Mouse (Mus musculus) cortical plate, adult 2 months (tissue): ENCODE results near the gene Dlx4. TPM values are rescaled to one million over a fixed set of nuclear protein-coding genes. Genes with fewer than 3 reads are reported as not detected.

Source experiments
- H3K27ac ChIP-seq: fragments of 200-500 bp; 2 replicates; pipeline ENCODE4 v1.5.1; 2012; ENCODE audit warnings: low read length, control low read depth, inconsistent platforms; ENCODE audit not compliant: insufficient read depth
- H3K4me1 ChIP-seq: fragments of 200-500 bp; 2 replicates; pipeline ENCODE4 v1.6.1; 2011; ENCODE audit warnings: low read length; ENCODE audit not compliant: control insufficient read depth, insufficient read depth
- H3K4me3 ChIP-seq: fragments of 200-500 bp; 2 replicates; pipeline ENCODE4 v1.5.1; 2011; ENCODE audit warnings: mild to moderate bottlenecking, low read length, control low read depth; ENCODE audit not compliant: insufficient read depth
- CTCF ChIP-seq: fragments of 200-500 bp; IDR thresholded peaks from 2 replicates; pipeline ENCODE4 v1.5.1; 2011; ENCODE audit warnings: mild to moderate bottlenecking, control low read depth, low read length; ENCODE audit not compliant: insufficient read depth; ENCODE audit errors: extremely low read depth
- POLR2A ChIP-seq: fragments of 200-500 bp; IDR thresholded peaks from 2 replicates; pipeline ENCODE4 v1.6.1; 2011; ENCODE audit warnings: mild to moderate bottlenecking, low read length, control low read depth; ENCODE audit not compliant: insufficient read depth; ENCODE audit errors: extremely low read depth
- polyA plus RNA-seq: library from polyadenylated mRNA; depleted of rRNA; stranded (reverse); fragments of >200 nt; gene quantifications from 2 replicates; pipeline ENCODE4 v1.2.3, GENCODE M21; 2012; rRNA removed

Gene Dlx4
- polyA plus RNA-seq, 1 experiment, result 0.29 TPM

GRCm38 (mm10) chr11:95104266-95104665 is 41.8 kb downstream of the Dlx4 start:
- no peaks in the 10 kb centered on the region for H3K4me1 ChIP-seq
- TF ChIP-seq CTCF, result no peak
- TF ChIP-seq POLR2A, result no peak
- no peak overlapping the region for H3K4me3 ChIP-seq
- H3K27ac ChIP-seq, result no peak overlapping the region

DNA sequence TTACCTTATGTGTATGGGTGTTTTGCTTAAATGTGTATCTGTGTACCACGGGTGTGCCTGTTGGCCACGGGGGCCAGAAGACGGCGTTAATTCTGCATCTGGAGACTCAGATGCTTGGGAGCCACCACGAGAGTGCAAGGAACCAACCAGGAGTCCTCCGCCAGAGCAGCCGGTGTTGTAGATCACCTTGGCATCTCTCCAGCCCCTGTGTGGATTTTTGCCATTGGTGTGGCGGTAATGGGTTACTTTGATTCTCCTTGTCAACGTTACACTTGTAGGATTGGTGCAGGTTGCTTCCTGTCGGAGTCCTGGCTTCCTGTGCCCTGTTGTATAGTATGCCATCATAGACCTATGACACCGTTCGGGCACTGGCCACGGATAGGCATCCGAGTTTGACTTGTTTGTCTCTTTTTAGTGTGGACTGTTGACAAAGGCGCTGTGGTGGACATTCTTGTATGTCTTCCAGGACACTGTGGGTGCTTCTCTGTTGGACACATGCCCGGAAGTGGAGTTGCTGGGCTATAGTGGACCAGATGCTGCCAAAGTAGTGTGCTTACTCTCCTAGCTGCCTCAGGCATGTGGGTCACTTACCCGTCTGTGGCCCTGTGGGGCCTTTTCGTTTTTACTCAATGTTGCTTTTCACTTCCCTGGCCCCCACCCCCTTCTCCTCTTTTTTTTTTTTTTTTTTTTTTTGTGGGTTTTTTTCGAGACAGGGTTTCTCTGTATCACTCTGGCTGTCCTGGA is 43.7 kb downstream of the Dlx4 start:
- TF ChIP-seq POLR2A (no peak), CTCF (no peak)
- Histone ChIP-seq H3K27ac (no peak overlapping the region), H3K4me1 (no peaks in the 10 kb centered on the region), H3K4me3 (no peak overlapping the region)

DNA sequence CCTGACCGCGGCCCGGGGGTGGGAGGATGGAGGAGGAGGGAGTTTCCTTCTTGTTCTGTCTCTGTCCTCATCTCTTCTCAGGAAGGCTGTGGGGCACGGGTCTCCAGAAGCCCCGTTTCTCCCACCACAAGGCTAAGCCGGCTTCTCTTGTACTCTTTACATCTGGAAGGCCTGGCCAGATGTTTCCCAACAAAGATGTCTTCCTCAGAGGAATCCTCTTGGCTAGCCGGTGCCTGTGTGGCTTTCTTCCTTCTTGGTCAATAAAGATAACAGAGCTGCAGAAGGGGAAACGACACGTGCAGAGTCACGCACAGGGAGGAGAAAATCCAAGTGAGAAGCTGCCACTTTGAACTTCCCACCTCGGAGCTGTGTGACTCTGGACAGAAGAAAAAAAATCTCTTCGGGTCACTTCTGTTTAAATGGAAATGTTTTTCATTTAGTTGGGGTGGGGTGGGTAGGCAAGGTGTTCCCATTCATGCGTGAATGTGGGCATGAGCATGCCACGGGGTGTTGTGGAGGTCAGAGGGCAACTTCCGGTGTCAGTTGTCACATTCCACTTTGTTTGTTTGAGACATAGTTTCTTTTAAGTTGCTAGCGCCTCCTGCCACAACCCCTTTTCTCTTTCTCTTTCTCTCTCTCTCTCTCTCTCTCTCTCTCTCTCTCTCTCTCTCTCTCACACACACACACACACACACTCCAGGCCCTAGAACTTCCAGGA is 44.8 kb downstream of the Dlx4 start:
- no peak overlapping the region for H3K27ac ChIP-seq
- H3K4me3 ChIP-seq, result no peak overlapping the region
- TF ChIP-seq POLR2A, result no peak
- no peak for TF ChIP-seq CTCF
- no peaks in the 10 kb centered on the region for H3K4me1 ChIP-seq

DNA sequence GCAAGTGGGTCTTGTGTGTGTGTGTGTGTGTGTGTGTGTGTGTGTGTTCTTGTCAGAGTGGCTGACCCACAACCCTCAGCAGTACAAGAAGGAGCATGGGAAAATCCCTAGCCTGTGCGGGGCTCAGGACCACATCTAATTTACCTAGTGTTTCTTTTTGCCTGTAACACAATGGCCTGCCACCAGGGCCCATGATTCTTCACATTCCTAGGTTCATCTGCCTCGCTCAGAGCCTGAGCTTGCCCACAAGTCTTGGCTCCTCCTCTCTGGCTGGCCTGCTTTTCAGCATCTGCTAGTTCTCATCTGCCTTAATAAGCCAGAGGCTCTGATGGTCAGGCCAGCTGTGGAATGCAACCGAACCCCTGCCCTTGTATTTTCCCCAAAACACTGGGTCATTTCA is 45.7 kb downstream of the Dlx4 start:
- Histone ChIP-seq H3K4me1 (no peaks in the 10 kb centered on the region), H3K4me3 (no peak overlapping the region), H3K27ac (no peak overlapping the region)
- TF ChIP-seq CTCF (no peak), POLR2A (no peak)

- no peaks in the 10 kb centered on the region for H3K4me1 ChIP-seq
- TF ChIP-seq POLR2A, result no peak
- TF ChIP-seq CTCF, result no peak
- H3K27ac ChIP-seq, result no peak overlapping the region
- H3K4me3 ChIP-seq, result no peak overlapping the region
Observed at GRCm38 (mm10) chr11:95098346-95099095, 47.5 kb downstream of the Dlx4 start.

- no peak for TF ChIP-seq CTCF
- no peak for TF ChIP-seq POLR2A
- no peak overlapping the region for H3K4me3 ChIP-seq
- H3K4me1 ChIP-seq, result no peaks in the 10 kb centered on the region
- H3K27ac ChIP-seq, result no peak overlapping the region
Observed at GRCm38 (mm10) chr11:95097889-95098288, 48.2 kb downstream of the Dlx4 start.

GRCm38 (mm10) chr11:95096608-95097373 is 49.3 kb downstream of the Dlx4 start:
- Histone ChIP-seq H3K4me3 (no peak overlapping the region), H3K27ac (no peak overlapping the region), H3K4me1 (no peaks in the 10 kb centered on the region)
- no peak for TF ChIP-seq CTCF
- no peak for TF ChIP-seq POLR2A

DNA sequence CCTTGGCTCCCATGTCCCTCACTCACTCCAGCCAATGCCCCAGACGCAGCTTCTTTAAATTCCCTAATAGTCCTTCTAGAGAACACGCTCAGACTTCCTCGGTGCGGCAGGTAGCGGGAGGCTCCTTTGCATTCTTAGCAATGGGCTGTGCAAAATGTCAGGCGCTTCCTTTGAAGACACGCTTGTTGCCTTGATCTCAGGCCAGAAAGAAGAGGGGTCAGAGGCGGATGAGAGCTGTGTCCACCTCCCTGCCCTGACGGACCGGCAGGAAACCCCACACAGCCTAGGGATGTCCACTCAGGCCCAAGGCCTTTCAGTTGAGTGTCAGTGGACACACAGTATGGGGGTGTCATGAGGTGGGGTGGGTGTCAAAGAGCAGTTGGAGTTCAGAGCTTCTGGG is 50.5 kb downstream of the Dlx4 start:
- TF ChIP-seq POLR2A (no peak), CTCF (no peak)
- Histone ChIP-seq H3K4me1 (no peaks in the 10 kb centered on the region), H3K4me3 (no peak overlapping the region), H3K27ac (no peak overlapping the region)

DNA sequence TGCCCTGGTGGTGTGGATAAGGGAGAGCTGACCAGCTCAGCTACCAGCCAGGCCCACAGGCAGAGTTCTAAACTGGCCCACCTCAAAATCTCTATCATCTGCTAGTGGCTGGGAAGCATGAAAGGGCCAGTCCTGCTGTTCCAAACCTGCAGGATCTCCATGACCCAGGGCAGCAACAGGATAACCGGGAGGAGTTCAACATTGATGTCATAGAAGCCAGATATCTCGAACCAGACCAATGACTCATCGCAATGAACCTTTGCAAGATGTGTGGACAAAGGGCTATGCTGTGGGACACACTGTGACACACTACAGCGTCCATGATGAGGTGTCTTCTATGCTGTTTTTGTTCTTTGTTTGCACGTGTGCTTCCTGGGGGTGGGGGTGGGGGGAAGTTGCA is 53.0 kb downstream of the Dlx4 start:
- no peak overlapping the region for H3K4me3 ChIP-seq
- H3K27ac ChIP-seq, result no peak overlapping the region
- no peak for TF ChIP-seq CTCF
- no peak for TF ChIP-seq POLR2A
- no peaks in the 10 kb centered on the region for H3K4me1 ChIP-seq

Other genes with a start within 250 kb of the Dlx4 start
- 4.3 and 4.9 TPM in 2 replicates for gene Col1a1, start 210.0 kb downstream of the Dlx4 start, polyA plus RNA-seq
- not detected in 2 replicates for gene Hils1, start 178.7 kb downstream of the Dlx4 start, polyA plus RNA-seq
- 1.6 and 1.8 TPM in 2 replicates for gene Sgca, start 169.9 kb downstream of the Dlx4 start, polyA plus RNA-seq
- 284 and 326 TPM in 2 replicates for gene Ppp1r9b, start 155.2 kb downstream of the Dlx4 start, polyA plus RNA-seq
- 17.8 and 18.0 TPM in 2 replicates for gene Samd14, start 136.4 kb downstream of the Dlx4 start, polyA plus RNA-seq
- 106 TPM in 2 replicates for gene Pdk2, start 104.9 kb downstream of the Dlx4 start, polyA plus RNA-seq
- 15.3 and 17.7 TPM in 2 replicates for gene Itga3, start 69.5 kb downstream of the Dlx4 start, polyA plus RNA-seq
- gene Dlx3, start 26.1 kb downstream of the Dlx4 start, polyA plus RNA-seq, result not detected in 2 replicates
- gene Tac4, start 115.3 kb upstream of the Dlx4 start, polyA plus RNA-seq, result not detected in 2 replicates
- gene Kat7, start 164.0 kb upstream of the Dlx4 start, polyA plus RNA-seq, result 51.1 and 51.8 TPM in 2 replicates
- 7.5 and 7.7 TPM in 2 replicates for gene Fam117a, start 190.8 kb upstream of the Dlx4 start, polyA plus RNA-seq
- gene Slc35b1, start 238.4 kb upstream of the Dlx4 start, polyA plus RNA-seq, result 77.9 and 78.2 TPM in 2 replicates